Mouse (Mus musculus) E14TG2a.4 (cell line): ENCODE results near the gene Ppt1.

Source experiments
- CTCF ChIP-seq: conservative IDR thresholded peaks from 2 replicates; pipeline ENCODE4 v1.5.1; 2014; ENCODE audit warnings: low read length
- NANOG ChIP-seq: IDR thresholded peaks from 2 replicates; pipeline ENCODE4 v1.6.1; 2014; ENCODE audit warnings: borderline replicate concordance, low read length, mixed read lengths
- POU5F1 ChIP-seq: IDR thresholded peaks from 2 replicates; pipeline ENCODE4 v1.6.1; 2014; ENCODE audit warnings: low read length, borderline replicate concordance

DNA sequence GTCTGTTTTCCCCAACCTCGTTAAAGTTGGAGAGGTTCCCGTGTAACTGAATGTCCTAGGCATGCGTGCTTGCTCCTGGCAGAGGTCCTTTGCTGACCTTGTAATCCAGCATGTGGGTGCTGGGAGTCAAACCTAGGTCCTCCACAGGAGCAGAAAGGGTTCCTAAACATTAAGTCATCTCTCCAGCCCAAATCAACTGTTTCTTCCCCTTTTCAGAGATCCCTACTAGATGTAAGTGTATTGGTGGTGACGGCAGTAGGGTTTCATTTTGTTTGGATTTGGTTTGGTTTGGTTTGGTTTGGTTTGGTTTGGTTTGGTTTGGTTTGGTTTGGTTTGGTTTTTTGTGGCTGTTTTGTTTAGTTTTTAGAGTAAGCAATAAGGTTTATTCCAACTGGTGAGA lies 61.7 kb downstream of the Ppt1 start:
- TF ChIP-seq CTCF (no peak), POU5F1 (no peak), NANOG (no peak)
